Comparison of ENCODE assay signal across 9 mouse cellular contexts in the genomic region with DNA sequence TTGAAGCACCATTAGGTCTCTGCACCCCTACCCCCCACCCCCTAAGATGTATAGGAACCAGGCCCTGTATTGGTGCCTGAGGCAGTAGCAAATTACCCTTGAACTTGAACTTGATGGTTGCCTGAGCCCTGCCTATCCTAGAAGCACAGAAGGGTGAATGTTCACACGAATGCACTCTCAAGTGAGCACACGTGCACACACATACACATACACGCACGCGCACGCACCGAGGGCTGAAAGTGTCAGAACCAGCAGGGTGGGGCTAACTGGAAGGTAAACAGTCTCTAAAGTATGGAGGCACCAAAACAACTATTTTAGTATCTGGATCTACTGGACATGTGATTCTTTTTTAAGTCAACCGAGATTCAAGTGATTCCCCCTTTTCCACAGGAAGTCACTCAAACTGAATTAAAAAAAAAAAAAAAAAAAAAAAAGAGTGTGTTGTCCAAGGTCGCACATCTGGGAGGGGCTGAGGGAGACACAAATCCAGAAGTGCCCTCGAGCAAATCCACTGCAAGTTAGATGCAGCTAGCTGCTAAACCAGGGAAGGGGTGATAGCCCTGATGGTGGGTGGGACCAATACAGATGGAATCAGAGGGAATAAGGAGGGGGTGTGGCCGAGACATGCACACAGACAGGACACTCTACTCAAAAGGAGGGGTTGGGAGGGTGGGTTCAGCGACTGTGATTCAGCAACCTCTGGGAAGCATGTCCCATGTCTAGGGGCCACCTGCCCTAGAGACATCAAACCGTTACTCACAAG.
DNase-seq lines count a peak whose midpoint lies in the region; ATAC-seq and TF ChIP-seq lines count a peak whose summit lies in the region.
"Had no signal": no experiment of that assay in that cellular context is flagged by ENCODE, and none has a peak within 500 bp of the region (broad histone marks: within the 10 kb centered on the region; RNA-seq: fewer than 3 reads in every experiment).

No protein-coding gene starts in this region.

- TF ChIP-seq CTCF in testis, adult 2 months (IDR thresholded peaks at IDR 0.05; ENCODE audit: control insufficient read depth, insufficient read depth, insufficient replicate concordance, low read depth, low read length), result no peak

- H3K9ac ChIP-seq in hindbrain, embryonic 12.5 days, result no peak overlapping the region
- H3K9ac ChIP-seq in hindbrain, embryonic 11.5 days (ENCODE audit: low read depth, low read length), result no peak overlapping the region
- no peak overlapping the region; the same call in 1 of the 2 replicates for H3K9ac ChIP-seq in limb, embryonic 11.5 days (ENCODE audit: low read length)

- H3K27ac ChIP-seq in hindbrain, embryonic 12.5 days, result peak overlapping the region; percentile 23; the same call in 1 of the 2 replicates
- no peak overlapping the region for H3K27ac ChIP-seq in hindbrain, embryonic 11.5 days (ENCODE audit: low read depth, low read length)
- peak overlapping the region; percentile 72 for H3K27ac ChIP-seq in testis, adult 2 months (ENCODE audit: control insufficient read depth, insufficient read depth, low read depth, low read length)
- peak overlapping the region; percentile 88 for H3K27ac ChIP-seq in limb, embryonic 11.5 days (replicated peaks; ENCODE audit: low read depth, low read length)

- no peak for DNase-seq in hindbrain, embryonic 11.5 days (ENCODE audit: low spot score)
- DNase-seq in testis, postnatal 10 days (ENCODE audit: low spot score), result no peak
- no peak for DNase-seq in limb, embryonic 11.5 days (ENCODE audit: low spot score)
- DNase-seq in spleen, postnatal 36 days (ENCODE audit: low spot score in 2 of 2), result no peak
- no peak for DNase-seq in layer of hippocampus, adult 9-11 months

- H3K9me3 ChIP-seq in hindbrain, embryonic 12.5 days (replicated peaks), result no peaks in the 10 kb centered on the region
- no peaks in the 10 kb centered on the region for H3K9me3 ChIP-seq in hindbrain, embryonic 11.5 days (ENCODE audit: control insufficient read depth, low read length)
- H3K9me3 ChIP-seq in limb, embryonic 11.5 days (ENCODE audit: control insufficient read depth, low read length), result no peaks in the 10 kb centered on the region
- H3K9me3 ChIP-seq: G1E had no signal

- WGBS in hindbrain, embryonic 12.5 days, result 86% methylated on average over 13 of the region's 13 CpGs
- 79% methylated on average over 13 of the region's 13 CpGs for WGBS in hindbrain, embryonic 11.5 days
- 73% methylated on average over 13 of the region's 13 CpGs for WGBS in limb, embryonic 11.5 days

- peaks cover 52% of the 10 kb centered on the region for H3K4me1 ChIP-seq in hindbrain, embryonic 12.5 days
- peaks cover 5% of the 10 kb centered on the region for H3K4me1 ChIP-seq in hindbrain, embryonic 11.5 days (replicated peaks; ENCODE audit: control insufficient read depth, insufficient read depth, low read length)
- peaks cover 12% of the 10 kb centered on the region for H3K4me1 ChIP-seq in testis, adult 2 months (ENCODE audit: control insufficient read depth, insufficient read depth, low read length)
- H3K4me1 ChIP-seq in limb, embryonic 11.5 days (ENCODE audit: control insufficient read depth, insufficient read depth, low read length), result peaks cover 88% of the 10 kb centered on the region

- no peak overlapping the region for H3K4me2 ChIP-seq in hindbrain, embryonic 12.5 days (replicated peaks)
- no peak overlapping the region for H3K4me2 ChIP-seq in hindbrain, embryonic 11.5 days (replicated peaks; ENCODE audit: low read depth, low read length)
- peak overlapping the region; percentile 2; the same call in 1 of the 2 replicates for H3K4me2 ChIP-seq in limb, embryonic 11.5 days (ENCODE audit: low read depth, severe bottlenecking)

- ATAC-seq in hindbrain, embryonic 12.5 days (ENCODE audit: low FRiP score), result no peak
- no peak for ATAC-seq in hindbrain, embryonic 11.5 days (ENCODE audit: low FRiP score)
- ATAC-seq in limb, embryonic 11.5 days (ENCODE audit: insufficient number of reproducible peaks, low FRiP score, low TSS enrichment, low read depth), result no peak
- no peak for ATAC-seq in CD4-positive, CD25-positive, alpha-beta regulatory T cell, adult 4 months

- no peaks in the 10 kb centered on the region for H3K27me3 ChIP-seq in hindbrain, embryonic 12.5 days
- H3K27me3 ChIP-seq in hindbrain, embryonic 11.5 days (ENCODE audit: control insufficient read depth, insufficient read depth, low read length), result no peaks in the 10 kb centered on the region
- H3K27me3 ChIP-seq in testis, adult 2 months (ENCODE audit: control insufficient read depth, insufficient read depth, low read length), result no peaks in the 10 kb centered on the region
- H3K27me3 ChIP-seq in limb, embryonic 11.5 days (ENCODE audit: control insufficient read depth, insufficient read depth, low read length), result no peaks in the 10 kb centered on the region

- no peaks in the 10 kb centered on the region for H3K36me3 ChIP-seq in hindbrain, embryonic 12.5 days
- H3K36me3 ChIP-seq in hindbrain, embryonic 11.5 days (ENCODE audit: control insufficient read depth, insufficient read depth, low read length), result no peaks in the 10 kb centered on the region
- H3K36me3 ChIP-seq in testis, adult 2 months (ENCODE audit: control insufficient read depth, insufficient read depth, low read length), result no peaks in the 10 kb centered on the region
- no peaks in the 10 kb centered on the region for H3K36me3 ChIP-seq in limb, embryonic 11.5 days (ENCODE audit: control insufficient read depth, insufficient read depth, low read length)
- H3K36me3 ChIP-seq: G1E had no signal

- H3K4me3 ChIP-seq in hindbrain, embryonic 12.5 days, result no peak overlapping the region
- H3K4me3 ChIP-seq in hindbrain, embryonic 11.5 days (ENCODE audit: low read depth, low read length), result no peak overlapping the region
- no peak overlapping the region for H3K4me3 ChIP-seq in testis, adult 2 months (ENCODE audit: control insufficient read depth, low read depth, low read length)
- no peak overlapping the region for H3K4me3 ChIP-seq in limb, embryonic 11.5 days (ENCODE audit: low read depth, low read length)

- TF ChIP-seq POLR2A in testis, adult 2 months (IDR thresholded peaks at IDR 0.05; ENCODE audit: control insufficient read depth, low read depth, low read length), result no peak
